Mouse (Mus musculus): ENCODE measurements around the gene Slc44a2.

DNA sequence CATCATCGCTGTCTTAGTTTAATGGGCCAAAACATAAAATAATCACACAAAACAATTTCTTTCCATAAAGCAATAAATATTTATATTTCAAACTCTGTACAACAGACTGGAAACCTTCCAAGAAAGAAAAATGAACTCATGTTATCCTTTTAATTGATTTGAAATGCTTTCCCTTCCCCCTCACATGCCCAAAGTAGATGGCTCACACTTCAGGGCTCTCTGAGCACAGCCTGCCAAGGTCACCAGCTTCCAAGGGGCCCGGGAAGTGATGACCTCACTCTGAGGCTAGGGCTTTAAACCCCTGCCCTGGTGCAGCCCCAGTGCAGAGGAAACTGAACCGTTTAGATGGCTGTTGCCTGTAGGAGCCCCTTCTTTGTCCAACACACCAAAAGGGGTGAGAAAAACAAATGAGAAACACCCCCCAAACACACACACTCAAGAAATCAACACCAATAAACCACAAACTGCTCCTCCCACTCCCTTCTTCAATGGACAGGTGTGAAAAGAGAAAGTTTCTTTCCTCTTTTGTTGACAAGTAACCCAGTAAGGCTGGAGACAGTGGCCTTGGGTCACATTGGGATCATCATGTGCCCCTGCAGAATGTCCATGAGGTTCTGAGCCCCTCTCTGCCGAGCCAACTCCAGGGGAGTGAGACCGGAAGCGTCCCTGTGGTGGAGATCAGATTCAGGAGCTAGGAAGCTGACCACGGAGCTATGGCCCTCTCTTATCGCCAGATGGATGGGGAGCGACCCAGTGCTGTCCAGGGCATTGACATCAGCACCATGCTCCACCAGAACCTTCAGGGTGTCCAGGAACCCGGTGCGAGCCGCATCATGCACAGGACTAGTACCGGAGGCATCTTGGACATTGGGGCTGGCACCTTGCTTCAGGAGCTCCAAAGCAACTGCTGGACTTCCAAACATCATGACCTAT, 31.8 kb upstream of the Slc44a2 start:
- no peak for TF ChIP-seq CTCF (conservative IDR thresholded peaks at IDR 0.05; ENCODE audit: low read length)
- TF ChIP-seq NANOG (IDR thresholded peaks at IDR 0.05; ENCODE audit: borderline replicate concordance, low read length): no peak
- no peak for TF ChIP-seq POU5F1 (IDR thresholded peaks at IDR 0.05; ENCODE audit: borderline replicate concordance, low read length)
